Mouse (Mus musculus): ENCODE measurements around the gene Fastkd5. TPM values are rescaled to one million over a fixed set of nuclear protein-coding genes. Genes with fewer than 3 reads are reported as not detected.

Gene Fastkd5
- polyA plus RNA-seq, 1 experiment from 2014 or later = 17.9 TPM

DNA sequence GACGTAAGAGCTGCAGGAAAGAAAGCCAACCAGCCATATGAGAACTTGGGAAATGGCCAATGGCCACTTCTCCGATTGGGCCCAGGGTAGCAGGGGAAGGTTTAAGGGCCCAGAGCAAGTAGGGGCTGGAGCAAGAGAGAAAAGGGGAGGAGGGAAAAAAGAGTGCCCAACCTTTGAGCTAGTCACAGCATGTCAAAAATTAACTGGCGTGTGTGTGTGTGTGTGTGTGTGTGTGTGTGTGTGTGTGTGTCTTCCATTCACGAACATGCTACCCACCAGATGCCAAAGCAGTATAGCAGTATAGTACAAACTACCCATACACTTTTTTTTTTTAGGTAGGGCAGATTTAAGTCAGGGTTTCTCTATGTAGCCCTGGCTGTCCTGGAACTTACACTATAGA, 60.9 kb downstream of the Fastkd5 start:
- Histone ChIP-seq H3K9ac (replicated peaks; ENCODE audit: low read depth, low read length) (no peak overlapping the region), H3K36me3 (ENCODE audit: control insufficient read depth, insufficient read depth, low read length) (peaks cover 6% of the 10 kb centered on the region), H3K4me1 (ENCODE audit: control insufficient read depth, insufficient read depth, low read length) (peaks cover 5% of the 10 kb centered on the region; the same call in 1 of the 2 replicates), H3K27ac (ENCODE audit: low read length) (no peak overlapping the region), H3K4me3 (ENCODE audit: low read depth, low read length) (no peak overlapping the region), H3K9me3 (ENCODE audit: control insufficient read depth, low read depth, low read length) (no peaks in the 10 kb centered on the region), H3K27me3 (ENCODE audit: control insufficient read depth, insufficient read depth, low read length) (no peaks in the 10 kb centered on the region), H3K4me2 (replicated peaks; ENCODE audit: low read depth, low read length) (no peak overlapping the region)
- ATAC-seq (ENCODE audit: insufficient number of reproducible peaks, insufficient read depth, low FRiP score, low read depth) = no peak
- WGBS = 75% methylated on average over 4 of the region's 4 CpGs

DNA sequence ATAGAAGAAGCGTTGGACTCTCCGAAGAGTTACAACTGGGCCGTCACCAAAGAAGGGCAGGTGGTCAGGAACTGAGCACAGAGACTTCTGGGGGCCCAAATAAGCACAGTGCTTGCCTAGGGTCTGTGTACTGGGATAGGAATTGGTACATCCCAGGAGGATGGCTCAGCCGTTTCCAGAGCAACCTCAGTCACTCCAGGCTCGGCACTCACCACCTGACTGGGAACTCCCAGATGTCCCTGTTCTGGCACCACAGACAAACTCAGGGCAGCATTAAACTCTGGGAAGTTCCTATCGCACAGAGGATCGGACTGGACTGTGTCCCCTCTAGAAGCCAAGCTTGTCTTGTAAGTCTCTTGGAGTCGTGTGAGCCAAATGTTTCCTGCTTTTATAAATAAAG, 64.8 kb downstream of the Fastkd5 start:
- Histone ChIP-seq H3K27ac (ENCODE audit: low read length) (no peak overlapping the region), H3K4me2 (replicated peaks; ENCODE audit: low read depth, low read length) (peak overlapping the region; percentile 84; the same call in 1 of the 2 replicates), H3K4me1 (ENCODE audit: control insufficient read depth, insufficient read depth, low read length) (peaks cover 5% of the 10 kb centered on the region; the same call in 1 of the 2 replicates), H3K4me3 (ENCODE audit: low read depth, low read length) (no peak overlapping the region), H3K9ac (replicated peaks; ENCODE audit: low read depth, low read length) (peak overlapping the region; percentile 79; the same call in 1 of the 2 replicates), H3K9me3 (ENCODE audit: control insufficient read depth, low read depth, low read length) (no peaks in the 10 kb centered on the region), H3K27me3 (ENCODE audit: control insufficient read depth, insufficient read depth, low read length) (no peaks in the 10 kb centered on the region), H3K36me3 (ENCODE audit: control insufficient read depth, insufficient read depth, low read length) (peaks cover 6% of the 10 kb centered on the region)
- 81% methylated on average over 8 of the region's 8 CpGs for WGBS
- ATAC-seq (ENCODE audit: insufficient number of reproducible peaks, insufficient read depth, low FRiP score, low read depth) = no peak

GRCm38 (mm10) chr2:130564063-130564462, 65.8 kb downstream of the Fastkd5 start:
- Histone ChIP-seq H3K9me3 (ENCODE audit: control insufficient read depth, low read depth, low read length) (no peaks in the 10 kb centered on the region), H3K4me1 (ENCODE audit: control insufficient read depth, insufficient read depth, low read length) (peaks cover 5% of the 10 kb centered on the region; the same call in 1 of the 2 replicates), H3K4me3 (ENCODE audit: low read depth, low read length) (peak overlapping the region; percentile 92), H3K27me3 (ENCODE audit: control insufficient read depth, insufficient read depth, low read length) (no peaks in the 10 kb centered on the region), H3K9ac (replicated peaks; ENCODE audit: low read depth, low read length) (peak overlapping the region; percentile 79), H3K27ac (ENCODE audit: low read length) (no peak overlapping the region), H3K36me3 (ENCODE audit: control insufficient read depth, insufficient read depth, low read length) (peaks cover 6% of the 10 kb centered on the region), H3K4me2 (replicated peaks; ENCODE audit: low read depth, low read length) (peak overlapping the region; percentile 84)
- ATAC-seq (ENCODE audit: insufficient number of reproducible peaks, insufficient read depth, low FRiP score, low read depth) = peak; percentile 1; the same call in 1 of the 2 replicates
- 1% methylated on average over 23 of the region's 23 CpGs for WGBS

Other genes starting within 250 kb of the Fastkd5 start
- gene Cpxm1, start 232.5 kb downstream of the Fastkd5 start, polyA plus RNA-seq (2014; fragmentation: Nextera tagmentation; extraction: Ambion mirVana) = 44.2 and 46.7 TPM in 2 replicates
- 0.13 TPM in 1 of 2 replicates, not detected in the other for gene Gm28372, start 224.8 kb downstream of the Fastkd5 start, polyA plus RNA-seq (2014; fragmentation: Nextera tagmentation; extraction: Ambion mirVana)
- gene 1700020A23Rik, start 224.8 kb downstream of the Fastkd5 start, polyA plus RNA-seq (2014; fragmentation: Nextera tagmentation; extraction: Ambion mirVana) = not detected in 2 replicates
- not detected in 2 replicates for gene Tmem239, start 223.5 kb downstream of the Fastkd5 start, polyA plus RNA-seq (2014; fragmentation: Nextera tagmentation; extraction: Ambion mirVana)
- gene Vps16, start 205.7 kb downstream of the Fastkd5 start, polyA plus RNA-seq (2014; fragmentation: Nextera tagmentation; extraction: Ambion mirVana) = 69.7 and 71.3 TPM in 2 replicates
- gene Pced1a, start 205.3 kb downstream of the Fastkd5 start, polyA plus RNA-seq (2014; fragmentation: Nextera tagmentation; extraction: Ambion mirVana) = 12.4 and 12.9 TPM in 2 replicates
- 110 and 115 TPM in 2 replicates for gene Ptpra, start 179.7 kb downstream of the Fastkd5 start, polyA plus RNA-seq (2014; fragmentation: Nextera tagmentation; extraction: Ambion mirVana)
- 85.6 and 86.2 TPM in 2 replicates for gene Mrps26, start 66.3 kb downstream of the Fastkd5 start, polyA plus RNA-seq (2014; fragmentation: Nextera tagmentation; extraction: Ambion mirVana)
- not detected in 2 replicates for gene Oxt, start 53.9 kb downstream of the Fastkd5 start, polyA plus RNA-seq (2014; fragmentation: Nextera tagmentation; extraction: Ambion mirVana)
- not detected in 2 replicates for gene Avp, start 47.5 kb downstream of the Fastkd5 start, polyA plus RNA-seq (2014; fragmentation: Nextera tagmentation; extraction: Ambion mirVana)
- gene Ubox5, start within 50 bp of the Fastkd5 start, polyA plus RNA-seq (2014; fragmentation: Nextera tagmentation; extraction: Ambion mirVana) = 14.0 and 14.6 TPM in 2 replicates
- 2.8 and 4.0 TPM in 2 replicates for gene Lzts3, start 12.8 kb upstream of the Fastkd5 start, polyA plus RNA-seq (2014; fragmentation: Nextera tagmentation; extraction: Ambion mirVana)
- gene Ddrgk1, start 34.6 kb upstream of the Fastkd5 start, polyA plus RNA-seq (2014; fragmentation: Nextera tagmentation; extraction: Ambion mirVana) = 65.7 and 66.6 TPM in 2 replicates
- gene Itpa, start 37.6 kb upstream of the Fastkd5 start, polyA plus RNA-seq (2014; fragmentation: Nextera tagmentation; extraction: Ambion mirVana) = 87.8 and 89.8 TPM in 2 replicates
- gene Slc4a11, start 67.5 kb upstream of the Fastkd5 start, polyA plus RNA-seq (2014; fragmentation: Nextera tagmentation; extraction: Ambion mirVana) = 0.52 and 0.59 TPM in 2 replicates

Data from stomach, embryonic 14.5 days (tissue).